Mouse (Mus musculus): Measurements from ENCODE around the gene Olfr49.

Olfr49 gene

DNA sequence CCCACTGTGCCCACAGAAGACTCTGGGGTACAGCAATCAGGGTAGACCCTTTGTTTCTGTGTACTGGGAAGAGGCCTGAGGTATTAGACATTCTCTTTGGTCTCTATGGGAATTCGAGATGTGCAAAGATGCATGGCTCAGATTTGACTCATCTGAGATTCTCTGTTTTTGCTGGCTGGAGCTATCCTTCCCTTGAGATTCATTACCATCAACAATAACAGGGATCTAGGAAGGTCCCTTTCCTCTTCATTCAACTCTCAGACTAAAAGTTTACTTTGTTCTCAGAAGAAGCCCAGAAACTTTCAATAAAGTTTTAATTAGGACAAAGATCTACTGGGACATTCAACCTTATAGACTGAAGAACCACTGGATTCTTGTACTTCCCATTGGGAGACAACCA, at the start of gene Olfr49:
Olfr49 (minus strand) TSS at position 101 of the 400 bp plus-strand sequence.
- DNase-seq, result no peak

DNA sequence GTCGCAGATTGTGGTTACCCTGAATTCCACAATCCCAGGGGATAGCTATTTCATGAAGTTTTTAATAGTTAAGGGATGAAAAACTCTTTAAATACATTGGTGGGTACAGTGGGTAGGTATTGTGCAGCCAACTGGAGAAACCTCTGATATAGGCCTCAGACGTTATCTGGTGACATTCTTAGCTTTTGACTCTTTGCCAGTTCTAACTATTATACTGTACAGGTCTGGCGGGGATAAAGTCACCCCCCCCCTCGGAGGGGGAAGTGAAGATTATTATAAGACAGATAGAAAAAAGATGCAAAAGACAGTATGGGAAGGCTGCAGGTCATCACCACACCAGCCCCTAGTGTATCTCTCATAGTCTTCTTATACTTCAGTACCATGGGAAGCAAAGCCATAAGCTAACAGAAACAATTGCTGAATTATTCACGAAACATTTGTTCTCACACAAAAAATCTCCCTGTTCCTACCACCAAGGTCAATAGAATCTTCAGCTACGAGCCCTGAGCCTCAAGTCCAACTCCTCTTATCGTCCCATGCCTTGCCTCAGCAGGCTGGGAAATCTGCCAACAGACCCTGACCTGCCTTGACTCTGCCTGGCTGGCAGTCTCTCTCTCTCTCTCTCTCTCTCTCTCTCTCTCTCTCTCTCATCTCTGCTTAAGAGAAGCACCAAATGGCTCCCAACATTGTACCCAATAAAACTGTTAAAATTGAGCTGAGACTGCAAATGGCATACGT, 48.9 kb upstream of the Olfr49 start:
- no peak for DNase-seq

DNA sequence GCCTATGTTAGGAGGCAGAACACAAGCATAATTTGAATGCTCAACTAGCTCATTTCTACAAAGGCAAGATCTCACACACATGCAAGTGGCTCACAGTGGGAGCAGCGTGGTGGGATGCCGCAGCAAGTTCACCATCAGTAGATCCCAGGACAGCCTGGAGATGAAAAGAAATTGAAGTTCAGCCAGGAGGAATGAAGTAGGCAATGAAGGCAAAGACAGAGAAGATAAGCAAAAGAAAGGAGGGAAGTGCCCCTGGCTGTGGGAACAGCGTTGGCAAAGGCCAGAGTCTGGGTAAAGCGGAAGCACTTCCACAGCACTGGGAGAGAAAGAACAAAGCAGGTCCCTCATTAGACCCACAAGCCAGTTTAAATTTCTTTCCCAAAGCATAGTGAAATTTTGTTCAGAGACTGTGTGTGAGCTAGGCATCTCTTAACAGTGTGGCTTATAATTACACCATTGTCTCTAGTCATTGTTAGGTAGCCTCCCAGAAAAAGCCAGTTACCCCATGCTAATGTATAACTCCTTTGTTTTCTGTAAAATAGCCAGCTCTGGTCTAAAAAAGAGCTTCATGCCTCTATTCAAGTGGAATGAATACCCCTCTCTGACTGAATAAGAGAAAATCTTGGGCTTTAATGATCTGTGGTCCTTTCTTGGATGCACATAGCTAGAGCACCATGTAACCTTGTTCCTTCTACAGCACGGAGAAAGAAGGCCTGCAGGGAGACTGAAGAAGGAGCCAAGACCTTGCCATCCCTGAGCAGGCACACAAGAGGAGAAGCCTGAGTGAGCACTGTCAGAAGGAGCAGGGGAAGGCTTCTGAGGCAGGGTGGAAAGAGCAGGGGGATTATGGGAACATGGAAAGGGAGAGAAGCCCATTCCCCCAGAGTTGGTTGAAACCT, 47.7 kb upstream of the Olfr49 start:
- DNase-seq, result no peak

DNA sequence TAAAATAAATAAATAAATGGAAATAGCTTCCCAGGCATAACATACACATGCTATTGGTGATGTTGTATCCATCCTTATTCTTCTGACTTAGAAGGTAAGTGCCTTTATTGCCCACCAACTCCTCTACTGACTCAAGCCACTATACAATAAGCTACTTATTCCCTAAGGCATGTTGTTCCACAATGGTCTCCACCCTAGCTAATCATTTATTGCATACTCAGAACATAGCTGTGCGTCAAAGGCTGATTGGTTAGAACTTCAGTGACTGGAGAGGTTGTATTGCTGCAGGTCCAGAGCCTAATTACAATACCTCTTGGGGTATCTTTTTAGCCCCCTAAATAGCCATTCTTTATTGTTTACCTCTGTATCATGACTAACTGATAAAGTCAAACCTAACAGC, 46.4 kb upstream of the Olfr49 start:
- no peak for DNase-seq

DNA sequence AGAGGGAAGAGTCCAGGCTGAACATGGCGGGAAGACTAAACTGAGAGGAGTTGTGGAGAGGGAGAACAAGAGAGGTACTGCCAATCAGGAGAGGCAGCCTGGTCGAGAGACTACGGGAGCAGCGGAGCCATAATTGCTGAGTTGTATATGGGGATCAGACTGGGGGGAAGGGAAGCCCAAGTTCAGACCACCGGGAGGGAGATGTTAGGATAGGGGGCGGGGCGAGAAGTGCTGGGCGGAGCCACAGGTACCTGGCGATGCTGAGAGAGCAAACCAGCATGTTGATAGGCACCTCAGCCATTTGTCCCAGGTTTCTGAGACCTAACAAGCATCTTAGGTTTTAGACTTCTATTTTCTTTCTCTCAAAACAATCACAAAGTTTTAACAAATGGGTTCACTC, 44.5 kb upstream of the Olfr49 start:
- DNase-seq, result no peak

DNA sequence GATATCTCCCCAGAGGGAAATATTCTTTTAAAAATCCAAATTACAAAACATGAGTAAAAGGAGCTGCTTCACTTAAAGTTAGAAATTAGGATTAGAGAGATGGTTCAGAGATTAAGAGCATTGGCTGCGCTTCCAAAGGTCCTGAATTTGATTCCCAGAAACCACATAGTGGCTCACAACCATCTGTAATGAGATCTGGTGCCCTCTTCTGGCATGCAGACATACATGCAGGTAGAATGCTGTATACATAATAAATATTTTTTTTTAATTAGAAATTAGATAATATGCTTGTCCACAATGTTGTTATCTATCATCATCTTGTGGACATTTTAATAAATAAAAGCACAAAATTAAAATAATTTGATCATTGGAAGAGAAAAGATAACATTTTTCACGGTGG, 43.8 kb upstream of the Olfr49 start:
- DNase-seq, result no peak

DNA sequence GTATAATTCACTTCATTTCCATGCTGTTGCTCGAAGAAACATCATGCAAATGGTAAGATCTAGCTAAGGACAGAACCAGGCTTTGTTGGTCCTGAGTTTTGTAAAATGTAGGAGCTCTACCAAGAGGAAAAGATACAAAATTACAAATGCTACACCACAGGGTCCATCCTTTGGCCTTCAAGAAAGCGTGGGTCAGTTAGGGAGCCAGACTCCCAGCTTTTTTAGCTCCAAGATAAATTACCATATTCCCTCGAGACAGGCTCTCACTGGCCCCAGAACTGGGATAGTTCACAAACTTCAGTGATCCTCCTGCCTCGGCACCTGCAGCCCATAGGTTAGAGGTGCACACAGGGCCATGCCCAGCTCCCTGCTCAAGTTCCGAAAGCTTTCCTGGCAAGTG, 39.7 kb upstream of the Olfr49 start:
- no peak for DNase-seq

DNA sequence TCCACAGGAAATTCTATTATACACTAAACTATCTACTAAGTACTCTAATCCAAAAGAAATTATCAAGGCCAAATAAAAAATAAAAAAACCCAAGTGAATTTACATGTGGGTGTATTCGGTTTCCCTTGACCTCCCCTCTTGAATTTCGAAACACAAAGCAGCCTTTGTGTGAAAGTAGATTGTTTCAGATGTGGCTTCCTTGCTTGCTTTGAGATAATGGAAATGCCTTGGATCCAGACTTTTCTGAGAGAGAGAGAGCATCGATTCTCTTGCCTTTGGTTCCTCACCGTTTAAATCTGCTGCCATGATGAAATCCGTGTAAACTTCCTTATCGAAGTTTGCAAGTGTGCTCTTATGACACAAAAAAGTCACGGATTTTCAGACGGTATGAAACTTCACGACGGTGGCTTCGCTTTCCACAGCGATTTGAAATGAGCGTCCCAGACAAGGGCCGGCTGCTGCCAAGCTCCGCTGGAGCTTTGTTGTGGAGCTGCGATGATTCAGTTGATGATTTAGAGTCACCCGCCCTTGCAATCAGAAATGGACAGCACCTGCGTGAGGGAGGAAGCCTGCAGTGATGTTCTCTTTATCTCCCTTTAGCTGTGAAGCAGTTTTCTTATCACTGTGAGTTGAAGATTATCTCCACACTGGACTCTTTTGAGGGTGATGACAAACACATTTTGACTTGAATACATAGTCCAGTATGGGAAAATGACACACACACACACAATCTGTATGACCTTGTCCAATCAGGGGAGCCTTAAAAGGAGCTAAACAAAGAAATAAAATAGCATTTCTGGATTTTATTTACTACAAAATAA, 37.0 kb upstream of the Olfr49 start:
- no peak for DNase-seq

DNA sequence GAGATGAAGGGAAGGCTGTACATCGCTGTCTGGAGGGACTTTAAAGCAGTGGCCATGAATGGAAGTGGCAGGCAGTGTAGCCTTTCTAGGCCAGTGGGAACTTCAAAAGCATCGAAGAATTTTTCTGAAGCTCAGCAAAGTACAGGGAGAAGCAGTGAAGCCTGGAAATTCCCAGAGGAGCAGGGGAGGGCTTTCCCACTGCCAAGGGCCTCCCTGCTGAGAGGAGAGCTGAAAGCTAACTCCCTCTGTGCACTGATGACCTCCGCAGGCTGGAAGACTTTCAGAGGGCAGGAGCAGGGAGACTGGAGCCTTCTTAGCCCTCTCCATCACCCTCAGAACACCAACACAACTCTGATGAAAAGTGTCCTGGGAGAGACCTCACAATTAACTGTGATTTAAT, 27.0 kb upstream of the Olfr49 start:
- no peak for DNase-seq

DNA sequence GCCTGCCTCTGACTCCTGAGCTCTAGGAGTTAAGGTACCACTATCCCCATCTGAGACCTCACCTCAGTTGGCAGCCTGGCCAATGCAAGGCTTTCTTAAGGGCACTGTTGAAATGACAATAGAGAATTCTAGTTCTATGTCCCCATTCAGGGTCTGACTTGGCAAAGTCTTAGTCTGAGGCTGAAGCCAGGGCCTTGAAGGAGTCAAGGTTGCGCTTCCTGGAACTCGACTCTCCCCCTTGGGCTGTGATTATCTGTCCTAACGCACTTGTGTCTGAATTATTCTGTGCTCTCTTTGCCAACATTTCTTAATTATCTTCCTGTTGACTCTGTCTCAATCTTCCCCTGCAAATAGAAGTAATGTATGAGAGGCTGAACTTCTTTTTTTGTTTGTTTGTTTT, 15.9 kb upstream of the Olfr49 start:
- DNase-seq, result no peak

DNA sequence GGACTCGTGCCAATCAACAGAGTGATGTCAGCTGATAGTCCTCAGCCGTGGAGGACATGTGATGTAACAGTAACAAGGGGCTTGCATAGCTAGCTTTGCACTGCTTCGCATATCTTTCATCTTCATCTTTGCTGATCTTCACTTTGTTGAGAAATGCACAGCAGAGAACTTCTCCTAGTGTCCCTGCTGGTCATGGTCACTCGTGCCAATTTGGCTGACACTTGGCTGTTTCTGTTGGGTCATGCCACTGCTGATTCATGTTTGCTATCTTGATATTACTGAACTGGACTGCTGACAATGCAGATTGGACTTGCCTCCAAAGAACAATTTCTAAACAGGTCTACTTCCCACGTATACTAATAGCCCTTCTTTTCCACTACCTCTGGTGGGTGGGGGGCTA, 15.4 kb upstream of the Olfr49 start:
- DNase-seq, result no peak

DNA sequence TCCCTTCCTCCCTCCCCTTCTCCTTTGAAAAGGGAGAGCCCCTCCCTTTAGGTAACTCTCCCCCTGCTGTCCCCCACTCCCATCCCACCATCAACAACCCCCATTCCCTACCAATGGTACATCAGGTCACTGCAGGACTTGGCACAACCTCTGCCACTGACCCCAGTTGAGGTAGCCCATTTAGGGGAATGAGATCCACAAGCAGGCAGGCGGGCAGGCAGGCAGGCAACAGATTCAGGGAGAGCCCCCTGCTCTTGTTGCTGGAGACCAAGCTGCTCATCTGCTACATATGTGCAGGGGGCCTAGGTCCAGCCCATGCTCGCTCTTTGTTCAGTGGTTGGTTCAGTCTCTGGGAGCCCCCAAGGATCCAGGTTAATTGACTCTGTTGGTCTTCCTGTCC, 8.3 kb downstream of the Olfr49 start:
- DNase-seq, result no peak

DNA sequence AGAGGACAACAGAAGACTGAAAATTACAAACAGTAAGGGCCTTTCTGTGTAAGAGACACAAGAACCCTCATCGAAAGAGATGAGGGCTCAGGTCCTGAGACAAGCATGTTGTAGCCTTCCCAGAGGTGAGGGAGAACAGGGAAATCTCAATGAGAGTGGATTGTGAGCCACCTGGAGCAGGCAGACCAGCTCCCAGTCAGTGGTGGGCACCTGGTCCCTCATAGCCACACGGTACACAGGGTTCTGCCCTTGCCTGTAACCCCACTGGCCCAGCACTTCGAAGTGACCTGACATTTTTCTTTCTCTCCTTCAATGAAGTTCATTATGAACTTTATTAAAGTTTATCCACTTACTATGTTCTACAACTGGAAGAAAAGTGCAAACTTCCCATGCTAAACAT, 12.0 kb downstream of the Olfr49 start:
- DNase-seq, result no peak

DNA sequence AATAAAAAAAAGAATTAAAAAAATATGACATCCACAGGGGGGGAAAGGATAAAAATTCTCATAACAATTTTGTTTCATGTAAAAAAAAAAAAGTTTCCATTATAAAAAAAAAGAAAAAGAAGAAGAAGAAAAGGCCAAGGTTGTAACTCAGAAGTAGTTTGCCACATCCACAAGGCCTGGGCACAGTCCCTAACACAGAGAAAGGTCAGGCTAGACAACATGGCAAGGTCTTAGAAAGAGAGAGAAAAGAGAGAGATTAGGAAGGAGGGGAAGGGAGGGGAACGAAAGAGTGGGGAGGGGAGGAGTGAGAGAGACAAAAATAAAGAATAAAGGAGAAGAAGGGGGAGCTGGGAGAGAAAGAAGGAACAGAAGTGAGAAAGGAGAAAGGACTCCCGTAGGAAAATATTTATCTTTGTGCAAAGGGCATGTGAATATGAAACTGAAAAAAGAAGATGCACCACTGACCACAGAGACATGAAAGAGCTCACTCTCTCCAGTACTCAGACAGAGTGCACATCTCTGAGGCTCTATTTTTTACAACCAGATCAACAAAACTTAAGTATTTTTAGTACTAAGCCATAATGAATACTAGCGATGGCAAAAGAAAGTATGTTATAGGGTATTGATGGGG, 12.6 kb downstream of the Olfr49 start:
- DNase-seq, result no peak

DNA sequence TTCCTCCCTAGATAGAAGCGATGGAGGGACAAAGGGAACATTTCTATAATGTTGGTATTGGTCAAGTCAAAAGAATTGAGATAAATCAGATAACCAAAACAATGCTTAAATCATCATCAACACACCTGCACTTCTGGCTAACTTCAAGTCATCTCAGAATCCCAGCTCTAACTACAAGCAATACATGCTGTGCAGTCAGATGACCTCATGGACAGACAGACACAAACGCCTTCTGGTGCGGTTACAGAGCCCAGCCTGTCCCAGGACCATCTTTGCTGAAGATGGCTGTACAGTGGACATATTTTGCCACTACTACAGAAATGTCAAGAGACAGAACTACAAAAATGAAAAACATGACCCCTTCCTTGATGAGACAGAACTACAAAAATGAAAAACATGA, 14.3 kb downstream of the Olfr49 start:
- no peak for DNase-seq

DNA sequence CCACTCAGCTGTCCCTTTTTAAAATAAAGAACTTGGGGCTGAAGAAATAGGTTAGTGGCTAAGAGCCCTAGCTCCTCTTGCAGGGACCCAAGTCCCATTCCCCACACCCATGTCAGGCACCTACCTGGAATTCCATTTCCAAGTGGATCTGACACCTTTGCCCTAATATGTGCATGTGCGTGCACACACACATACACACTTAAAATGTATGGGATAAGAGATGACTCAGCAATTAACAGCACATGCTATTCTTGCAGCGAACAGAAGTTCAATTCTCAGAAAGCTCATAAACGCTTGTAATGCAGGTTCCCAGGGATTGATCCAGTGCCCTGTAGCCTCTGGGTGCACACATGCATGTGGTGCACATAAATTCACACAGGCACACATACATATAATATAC, 15.2 kb downstream of the Olfr49 start:
- DNase-seq, result no peak

DNA sequence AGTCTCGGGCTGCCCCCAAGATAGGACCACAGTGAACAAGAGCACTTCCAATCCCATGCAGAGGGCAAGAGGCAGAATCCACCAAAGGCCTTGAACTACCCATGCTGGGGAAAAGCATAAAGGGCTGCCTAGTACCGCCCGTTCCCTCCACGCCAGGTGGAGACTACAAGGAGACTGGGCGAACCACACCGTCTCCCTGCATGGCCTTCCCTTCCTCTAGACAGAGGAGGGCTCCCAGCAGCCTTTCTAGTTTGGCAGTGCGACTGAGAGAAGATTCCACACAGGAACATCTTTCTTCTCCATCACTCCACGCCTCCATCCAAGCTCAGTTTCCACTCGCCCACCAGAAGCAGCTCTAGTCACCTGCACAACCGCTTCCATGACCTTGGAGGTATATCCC, 16.8 kb downstream of the Olfr49 start:
- no peak for DNase-seq

DNA sequence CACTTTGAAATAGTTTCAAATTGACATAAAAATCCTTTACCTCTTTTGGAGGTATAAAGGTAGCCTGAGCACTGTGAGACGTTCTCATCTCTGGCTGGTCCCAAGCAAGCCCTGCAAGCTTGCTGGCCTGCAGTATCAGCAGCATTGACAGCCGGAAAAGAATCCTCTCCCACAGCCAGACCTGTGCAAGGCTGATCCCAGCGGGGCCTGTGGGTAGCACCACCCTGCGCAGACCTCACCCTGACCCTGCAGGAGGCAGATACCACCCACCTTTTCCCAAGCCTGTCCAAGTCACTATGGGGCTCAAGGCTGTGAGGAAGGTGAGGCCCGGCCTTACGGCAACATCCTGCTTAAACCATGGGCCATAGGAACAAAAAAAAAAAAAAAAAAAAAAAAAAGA, 18.8 kb downstream of the Olfr49 start:
- DNase-seq, result no peak

DNA sequence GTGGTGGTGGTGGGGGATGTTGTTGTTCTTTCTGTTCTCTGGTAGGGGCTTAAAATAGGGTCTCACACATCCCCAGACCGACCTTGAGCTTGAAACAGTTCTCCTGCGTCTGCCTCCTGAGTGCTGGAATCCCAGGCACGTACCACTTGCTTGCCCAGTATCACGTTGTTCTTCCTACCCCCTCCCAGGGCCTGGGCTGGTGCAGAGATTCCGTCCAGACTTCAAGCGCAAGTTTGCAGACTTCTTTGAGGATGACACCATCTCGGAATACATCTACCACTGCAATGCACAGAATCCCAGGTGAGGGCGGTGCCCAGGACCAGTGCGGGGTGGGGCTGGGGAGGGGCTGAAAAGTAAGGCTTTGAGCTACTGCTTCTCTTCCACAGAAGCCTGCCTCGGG, 19.6 kb downstream of the Olfr49 start:
- DNase-seq, result no peak

DNA sequence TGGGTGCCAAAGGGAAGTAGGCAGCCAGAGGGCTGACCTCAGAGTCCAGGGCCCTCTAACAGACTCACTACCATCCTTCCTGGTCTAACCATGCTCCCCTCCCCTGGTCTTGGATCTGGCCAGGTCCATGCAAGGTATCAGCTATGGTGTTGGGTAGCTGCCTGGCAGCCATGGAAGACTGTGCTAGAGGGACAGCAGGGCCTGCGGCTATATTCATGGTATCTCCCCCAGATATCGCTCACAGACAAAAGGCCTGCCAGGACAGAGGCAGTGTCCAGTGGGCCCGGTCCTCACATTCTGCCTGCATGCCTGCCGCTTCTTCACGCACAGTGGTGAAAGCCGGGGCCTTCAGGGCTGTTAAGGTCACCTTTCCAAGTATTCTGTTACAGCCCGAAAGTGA, 20.5 kb downstream of the Olfr49 start:
- no peak for DNase-seq

DNA sequence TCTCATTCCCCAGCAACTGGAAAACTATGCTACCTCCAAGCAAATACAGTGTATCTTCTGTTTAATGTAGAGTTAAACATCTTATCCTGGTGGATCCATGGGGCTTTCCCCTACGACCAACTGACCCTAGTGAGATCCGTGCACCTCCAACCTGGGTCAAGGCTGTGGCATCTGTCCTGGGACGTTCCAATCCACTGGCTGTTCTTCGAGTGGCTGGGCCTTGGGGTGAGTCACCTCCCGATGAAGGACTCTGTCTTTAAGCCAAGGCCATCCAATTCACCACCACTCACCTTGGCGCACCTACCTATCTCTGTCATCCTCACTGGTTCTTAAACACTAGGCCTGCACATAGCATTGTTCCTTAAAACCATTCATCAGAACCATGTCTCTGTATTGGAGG, 21.6 kb downstream of the Olfr49 start:
- no peak for DNase-seq

DNA sequence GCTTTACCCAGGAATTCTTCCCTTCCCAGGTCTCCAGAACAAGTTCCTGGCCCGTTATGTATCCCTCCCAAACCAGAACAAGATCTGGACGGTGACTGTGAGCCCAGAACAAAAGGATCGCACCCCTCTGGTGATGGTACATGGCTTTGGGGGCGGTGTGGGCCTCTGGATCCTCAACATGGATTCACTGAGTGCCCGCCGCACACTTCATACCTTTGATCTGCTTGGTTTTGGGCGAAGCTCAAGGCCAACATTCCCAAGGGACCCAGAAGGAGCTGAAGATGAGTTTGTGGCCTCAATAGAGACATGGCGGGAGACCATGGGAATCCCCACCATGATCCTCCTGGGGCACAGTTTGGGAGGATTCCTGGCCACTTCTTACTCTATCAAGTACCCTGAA, 22.1 kb downstream of the Olfr49 start:
- no peak for DNase-seq

DNA sequence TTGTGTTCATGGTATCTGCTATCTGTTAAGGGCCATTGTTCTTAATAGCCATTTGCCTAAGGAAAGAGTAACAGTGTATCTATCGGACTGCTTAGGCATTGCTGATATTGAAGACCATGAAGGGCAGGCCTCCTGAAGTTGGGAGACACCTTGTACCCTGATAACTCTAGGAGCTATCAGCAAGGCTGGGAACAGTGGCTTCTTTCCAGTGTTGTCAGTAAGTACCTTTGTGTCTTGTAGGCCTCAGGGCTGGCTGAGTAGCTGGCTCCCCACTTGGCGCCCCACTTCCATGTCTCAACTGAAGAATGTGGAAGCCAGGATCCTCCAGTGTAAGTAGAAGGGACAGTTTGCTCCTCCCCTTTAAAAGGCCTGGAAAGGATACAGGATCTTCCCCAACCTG, 23.4 kb downstream of the Olfr49 start:
- DNase-seq, result no peak
